Mouse (Mus musculus) thymus, postnatal 0 days (tissue): ENCODE measurements around the gene Rnf151. TPM values are rescaled to one million over a fixed set of nuclear protein-coding genes. Genes with fewer than 3 reads are reported as not detected.
"Not testable (repeated sequence)": the region's sequence is repeated elsewhere in the genome, so short reads cannot be mapped to it uniquely, and the experiment has no call there.

ENCODE experiments used
- DNase-seq: peaks from one replicate; pipeline ENCODE4 v3.0.0-alpha.2; 2015; ENCODE audit warnings: low spot score
- polyA plus RNA-seq: library from polyadenylated mRNA; unstranded; fragments of >200 nt; fragmentation: Nextera tagmentation; extraction: Ambion mirVana; gene quantifications from 2 replicates; pipeline ENCODE4 v1.2.1, GENCODE M21; 2015

Rnf151 gene
- polyA plus RNA-seq, 1 experiment from 2014 or later: 0.13 TPM

- no peak for DNase-seq
Observed at GRCm38 (mm10) chr17:24733434-24734050, 15.7 kb upstream of the Rnf151 start.

- DNase-seq: no peak
Observed at GRCm38 (mm10) chr17:24732233-24732935, 14.5 kb upstream of the Rnf151 start.

GRCm38 (mm10) chr17:24730787-24731186 lies 12.9 kb upstream of the Rnf151 start:
- DNase-seq: no peak

GRCm38 (mm10) chr17:24729067-24729466 lies 11.2 kb upstream of the Rnf151 start:
- no peak for DNase-seq

- no peak for DNase-seq
Observed at GRCm38 (mm10) chr17:24728184-24728583, 10.3 kb upstream of the Rnf151 start.

- DNase-seq: no peak
Observed at GRCm38 (mm10) chr17:24727618-24728017, 9.8 kb upstream of the Rnf151 start, which contains the start of gene Rpl3l. Rpl3l (plus strand) TSS chr17:24727820.

GRCm38 (mm10) chr17:24725637-24726390 lies 8.0 kb upstream of the Rnf151 start:
- DNase-seq: no peak

GRCm38 (mm10) chr17:24724184-24724583 lies 6.3 kb upstream of the Rnf151 start, which contains the start of gene Ndufb10:
Ndufb10 (minus strand) TSS chr17:24724478.
- DNase-seq: peak; percentile 95

GRCm38 (mm10) chr17:24723881-24724180 lies 6.0 kb upstream of the Rnf151 start:
- DNase-seq: peak; percentile 50

GRCm38 (mm10) chr17:24723122-24723880 lies 5.4 kb upstream of the Rnf151 start:
- DNase-seq: no peak

- no peak for DNase-seq
Observed at GRCm38 (mm10) chr17:24722220-24722924, 4.5 kb upstream of the Rnf151 start.

GRCm38 (mm10) chr17:24721383-24721955 lies 3.6 kb upstream of the Rnf151 start:
- DNase-seq: not testable (repeated sequence)

- not testable (repeated sequence) for DNase-seq
Observed at GRCm38 (mm10) chr17:24720616-24721015, 2.8 kb upstream of the Rnf151 start.

GRCm38 (mm10) chr17:24719494-24720222 lies 1.8 kb upstream of the Rnf151 start:
- DNase-seq: peak; percentile 98

- DNase-seq: not testable (repeated sequence)
Observed at GRCm38 (mm10) chr17:24718938-24719337, 1.1 kb upstream of the Rnf151 start.

- no peak for DNase-seq
Observed at GRCm38 (mm10) chr17:24716166-24716682, 1.6 kb downstream of the Rnf151 start.

GRCm38 (mm10) chr17:24715556-24715955 lies 2.3 kb downstream of the Rnf151 start:
- DNase-seq: no peak

- peak; percentile 62 for DNase-seq
Observed at GRCm38 (mm10) chr17:24708646-24709045, 9.2 kb downstream of the Rnf151 start.

- no peak for DNase-seq
Observed at GRCm38 (mm10) chr17:24707801-24708425, 9.9 kb downstream of the Rnf151 start.
